Mouse (Mus musculus) olfactory bulb, adult 2 months (tissue): ENCODE results near the gene Elovl3. TPM values are rescaled to one million over a fixed set of nuclear protein-coding genes. Genes with fewer than 3 reads are reported as not detected.
"Not testable (repeated sequence)": the region's sequence is repeated elsewhere in the genome, so short reads cannot be mapped to it uniquely, and the experiment has no call there.

ENCODE experiments used
- H3K27ac ChIP-seq: fragments of 200-500 bp; 2 replicates; pipeline ENCODE4 v1.5.1; 2012; ENCODE audit warnings: low read depth, low read length; ENCODE audit not compliant: insufficient read depth
- H3K4me1 ChIP-seq: fragments of 200-500 bp; 2 replicates; pipeline ENCODE4 v1.6.1; 2012; ENCODE audit warnings: low read length; ENCODE audit not compliant: control insufficient read depth, insufficient read depth
- H3K4me3 ChIP-seq: fragments of 200-500 bp; 2 replicates; pipeline ENCODE4 v1.5.1; 2012; ENCODE audit warnings: mild to moderate bottlenecking, low read depth, low read length, moderate library complexity; ENCODE audit not compliant: insufficient read depth
- CTCF ChIP-seq: fragments of 200-500 bp; IDR thresholded peaks from 2 replicates; pipeline ENCODE4 v1.5.1; 2012; ENCODE audit warnings: low read depth, mild to moderate bottlenecking, low read length, moderate library complexity; ENCODE audit not compliant: insufficient read depth
- POLR2A ChIP-seq: fragments of 200-500 bp; IDR thresholded peaks from 2 replicates; pipeline ENCODE4 v1.6.1; 2012; ENCODE audit warnings: mild to moderate bottlenecking, low read depth, low read length, moderate library complexity; ENCODE audit not compliant: insufficient read depth
- WGBS: fragments of 180-500 bp; shearing (Covaris S2); methylation state at CpG from one replicate; pipeline ENCODE4 v1.1.7; 2018; 5-methylcytosine and 5-hydroxymethylcytosine counted together
- polyA plus RNA-seq: library from polyadenylated mRNA; stranded (reverse); fragments of >200 nt; gene quantifications from 2 replicates; pipeline ENCODE4 v1.2.4, GENCODE M21; 2012; ENCODE audit warnings: low replicate concordance; ENCODE audit not compliant: missing spikeins, insufficient read depth, insufficient read length

Elovl3 gene
- polyA plus RNA-seq, 1 experiment = not detected

- Histone ChIP-seq H3K4me3 (peak overlapping the region; percentile 39), H3K4me1 (peaks cover 15% of the 10 kb centered on the region), H3K27ac (no peak overlapping the region)
- no peak for TF ChIP-seq CTCF
- TF ChIP-seq POLR2A = no peak
- under 1% methylated on average over 26 of the region's 27 CpGs for WGBS
Observed at GRCm38 (mm10) chr19:46148372-46148760, 16.7 kb downstream of the Elovl3 start.

- peaks cover 15% of the 10 kb centered on the region for H3K4me1 ChIP-seq
- H3K27ac ChIP-seq = no peak overlapping the region
- 37% methylated on average over 12 of the region's 12 CpGs for WGBS
- TF ChIP-seq CTCF (no peak), POLR2A (no peak)
- H3K4me3 ChIP-seq = no peak overlapping the region
Observed at GRCm38 (mm10) chr19:46149091-46149490, 17.4 kb downstream of the Elovl3 start.

- H3K27ac ChIP-seq = peak within 1 kb of the TSS; percentile 43; the same call in 1 of the 2 replicates
- peak within 1 kb of the TSS; percentile 70 for H3K4me3 ChIP-seq
- WGBS = 0% methylated on average over 37 of the region's 37 CpGs
- TF ChIP-seq CTCF (no peak), POLR2A (peak; percentile 58)
- peaks cover 18% of the 10 kb centered on the region for H3K4me1 ChIP-seq
Observed at GRCm38 (mm10) chr19:46152127-46152803, 20.6 kb downstream of the Elovl3 start, which contains the start of gene Gbf1. Gene Gbf1 (plus strand): TSS chr19:46152509.

- Histone ChIP-seq H3K27ac (no peak overlapping the region), H3K4me1 (no peaks in the 10 kb centered on the region), H3K4me3 (no peak overlapping the region)
- WGBS = 88% methylated on average over 3 of the region's 3 CpGs
- TF ChIP-seq POLR2A (no peak), CTCF (no peak)
Observed at GRCm38 (mm10) chr19:46165950-46166349, 34.3 kb downstream of the Elovl3 start.

- WGBS = 96% methylated on average over 1 of the region's 2 CpGs
- not testable (repeated sequence) for H3K4me1 ChIP-seq, H3K4me3 ChIP-seq, H3K27ac ChIP-seq
Observed at GRCm38 (mm10) chr19:46167169-46167568, 35.5 kb downstream of the Elovl3 start.

- H3K27ac ChIP-seq = no peak overlapping the region
- H3K4me1 ChIP-seq = no peaks in the 10 kb centered on the region
- no peak overlapping the region for H3K4me3 ChIP-seq
- TF ChIP-seq POLR2A = no peak
- no peak for TF ChIP-seq CTCF
- WGBS = 82% methylated on average over 3 of the region's 3 CpGs
Observed at GRCm38 (mm10) chr19:46169396-46169795, 37.7 kb downstream of the Elovl3 start.

GRCm38 (mm10) chr19:46169913-46170312, 38.2 kb downstream of the Elovl3 start:
- H3K4me1 ChIP-seq = no peaks in the 10 kb centered on the region
- no peak for TF ChIP-seq POLR2A
- TF ChIP-seq CTCF = no peak
- no peak overlapping the region for H3K27ac ChIP-seq
- WGBS = 59% methylated on average over 1 of the region's 1 CpGs
- no peak overlapping the region for H3K4me3 ChIP-seq

GRCm38 (mm10) chr19:46172541-46172940, 40.8 kb downstream of the Elovl3 start:
- Histone ChIP-seq H3K4me3 (no peak overlapping the region), H3K27ac (no peak overlapping the region), H3K4me1 (peaks cover 6% of the 10 kb centered on the region)
- no peak for TF ChIP-seq POLR2A
- no peak for TF ChIP-seq CTCF
- 87% methylated on average over 5 of the region's 5 CpGs for WGBS

GRCm38 (mm10) chr19:46175173-46175572, 43.5 kb downstream of the Elovl3 start:
- no peak overlapping the region for H3K27ac ChIP-seq
- TF ChIP-seq POLR2A (no peak), CTCF (no peak)
- no peak overlapping the region for H3K4me3 ChIP-seq
- peaks cover 8% of the 10 kb centered on the region for H3K4me1 ChIP-seq

GRCm38 (mm10) chr19:46177046-46177445, 45.3 kb downstream of the Elovl3 start:
- no peak for TF ChIP-seq CTCF
- TF ChIP-seq POLR2A = no peak
- 9% methylated on average over 5 of the region's 5 CpGs for WGBS
- no peak overlapping the region for H3K27ac ChIP-seq
- H3K4me1 ChIP-seq = peaks cover 8% of the 10 kb centered on the region
- H3K4me3 ChIP-seq = no peak overlapping the region
